In genomic region chr16:90885781-90886565, GRCm38 (mm10) we compare ENCODE assay signal across 9 mouse cellular contexts. TPM values are rescaled to one million over a fixed set of nuclear protein-coding genes. Genes with fewer than 3 reads are reported as not detected.
DNase-seq lines count a peak whose midpoint lies in the region.
"Had no signal": no experiment of that assay in that cellular context is flagged by ENCODE, and none has a peak within 500 bp of the region (broad histone marks: within the 10 kb centered on the region; RNA-seq: fewer than 3 reads in every experiment).

No protein-coding gene starts in this region.

- peak; percentile 32 for DNase-seq in adrenal gland, postnatal 10 days
- no peak for DNase-seq in adrenal gland, adult 8-10 months
- peak; percentile 59 for DNase-seq in ovary, adult 18-20 months (ENCODE audit: low spot score)
- DNase-seq in ovary, postnatal 10 days (ENCODE audit: low spot score), result no peak
- peak; percentile 42 for DNase-seq in heart, postnatal 25 days (ENCODE audit: low spot score)
- DNase-seq in skeletal muscle tissue, adult 2 months (ENCODE audit: low read depth, low spot score), result peak; percentile 27
- DNase-seq in thymus, postnatal 0 days (ENCODE audit: low spot score), result no peak
- DNase-seq in layer of hippocampus, adult 8-10 months (ENCODE audit: low spot score in 2 of 2), result no peak
- DNase-seq: B cell, adult 2 months had no signal

- intact Hi-C loops in heart, postnatal 25 days (cut with DNase I), result loop anchor here (5.0 kb wide), 1 partner anchor 54 kb away; no protein-coding TSS in a partner anchor

RNA-seq across cellular contexts. Expression of gene Cfap298, which starts 48.9 kb away (rescaled TPM):
- total RNA-seq in adrenal gland, postnatal 10 days (2021), result 10 to 100 TPM; 30.6 to 31.6 TPM
- total RNA-seq in adrenal gland, adult 8-10 months (2022), result 10 to 100 TPM; 28.6 to 44.3 (median 38.4) TPM
- total RNA-seq in heart, postnatal 25 days (2021), result 10 to 100 TPM; 20.8 to 23.3 TPM
- 61.4 and 62.9 TPM in 2 replicates for polyA plus RNA-seq in thymus, postnatal 0 days (2015; fragmentation: Nextera tagmentation; extraction: Ambion mirVana)
- total RNA-seq in layer of hippocampus, adult 8-10 months (2022), result 10 to 100 TPM; 37.6 to 47.0 (median 41.7) TPM

RNA-seq across cellular contexts. Expression of gene Eva1c, which starts 59.5 kb away (rescaled TPM):
- 1 to 10 TPM; 4.3 to 4.5 TPM for total RNA-seq in adrenal gland, postnatal 10 days (2021)
- total RNA-seq in adrenal gland, adult 8-10 months (2022), result 1 to 10 TPM; 4.6 to 7.5 (median 6.1) TPM
- 1 to 10 TPM in 1 of 2 experiments, under 1 TPM in 1; 0.89 to 1.4 TPM for total RNA-seq in heart, postnatal 25 days (2021)
- polyA plus RNA-seq in thymus, postnatal 0 days (2015; fragmentation: Nextera tagmentation; extraction: Ambion mirVana), result 0.35 and 0.62 TPM in 2 replicates
- 1 to 10 TPM; 1.9 to 3.8 (median 2.6) TPM for total RNA-seq in layer of hippocampus, adult 8-10 months (2022)

Comparison
In these comparisons a context has a peak if more than half of its experiments do, and no peak if none do; other contexts are left out.
1. DNase-seq: peak in adrenal gland, postnatal 10 days (single experiment), ovary, adult 18-20 months (single experiment), heart, postnatal 25 days (single experiment) and skeletal muscle tissue, adult 2 months (single experiment); none in adrenal gland, adult 8-10 months (single experiment), ovary, postnatal 10 days (single experiment), thymus, postnatal 0 days (single experiment) and layer of hippocampus, adult 8-10 months (0 of 2).